Mouse (Mus musculus) forebrain, embryonic 16.5 days (tissue): Measurements from ENCODE around the gene Kctd3. TPM values are rescaled to one million over a fixed set of nuclear protein-coding genes. Genes with fewer than 3 reads are reported as not detected.

Experiments used
- ATAC-seq: fragments of 200-750 bp; cut with Nextera tagmentation; 2 replicates; pipeline ENCODE4 v1.8.0; 2017; ENCODE audit warnings: mild to moderate bottlenecking, moderate library complexity
- H3K27ac ChIP-seq: fragments of 300-500 bp; sonication (generic); 2 replicates; pipeline ENCODE4 v1.5.1; 2014; ENCODE audit warnings: low read length, control low read depth
- H3K27me3 ChIP-seq: fragments of 300-500 bp; sonication (generic); replicated peaks from 2 replicates; pipeline ENCODE4 v1.6.1; 2014; ENCODE audit warnings: low read length; ENCODE audit not compliant: control insufficient read depth, insufficient read depth
- H3K36me3 ChIP-seq: fragments of 300-500 bp; sonication (generic); 2 replicates; pipeline ENCODE4 v1.6.1; 2014; ENCODE audit not compliant: control insufficient read depth, insufficient read depth
- H3K4me1 ChIP-seq: fragments of 300-500 bp; sonication (generic); replicated peaks from 2 replicates; pipeline ENCODE4 v1.6.1; 2014; ENCODE audit warnings: low read length; ENCODE audit not compliant: control insufficient read depth, insufficient read depth
- H3K4me2 ChIP-seq: fragments of 300-500 bp; sonication (generic); 2 replicates; pipeline ENCODE4 v1.6.1; 2014; ENCODE audit warnings: mild to moderate bottlenecking, low read length, control low read depth
- H3K4me3 ChIP-seq: fragments of 300-500 bp; sonication (generic); replicated peaks from 2 replicates; pipeline ENCODE4 v1.5.1; 2014; ENCODE audit warnings: mild to moderate bottlenecking, low read length, control low read depth
- H3K9ac ChIP-seq: fragments of 300-500 bp; sonication (generic); replicated peaks from 2 replicates; pipeline ENCODE4 v1.6.1; 2014; ENCODE audit warnings: low read depth, low read length, control low read depth
- H3K9me3 ChIP-seq: fragments of 300-500 bp; sonication (generic); 2 replicates; pipeline ENCODE4 v1.6.1; 2016; ENCODE audit warnings: low read length; ENCODE audit not compliant: control insufficient read depth
- WGBS: fragments of 180-500 bp; shearing (Covaris S2); extraction: QIAGEN DNeasy Blood & Tissue Kit; methylation state at CpG from one replicate; pipeline ENCODE4 v1.1.7; 2014; 5-methylcytosine and 5-hydroxymethylcytosine counted together
- polyA plus RNA-seq: library from polyadenylated mRNA; unstranded; fragments of >200 nt; fragmentation: Nextera tagmentation; extraction: Ambion mirVana; gene quantifications from 2 replicates; pipeline ENCODE4 v1.2.1, GENCODE M21; 2015

Kctd3 gene
- polyA plus RNA-seq, 1 experiment from 2014 or later, result 46.7 TPM

- Histone ChIP-seq H3K9me3 (no peaks in the 10 kb centered on the region), H3K9ac (no peak overlapping the region), H3K27me3 (no peaks in the 10 kb centered on the region), H3K4me1 (peaks cover 20% of the 10 kb centered on the region), H3K36me3 (peaks cover 6% of the 10 kb centered on the region), H3K4me3 (no peak overlapping the region), H3K4me2 (no peak overlapping the region), H3K27ac (no peak overlapping the region)
- ATAC-seq, result no peak
- 94% methylated on average over 12 of the region's 12 CpGs for WGBS
These were observed 5.8 kb downstream of the Kctd3 start for GRCm38 (mm10) chr1:189001815-189002214.

- 93% methylated on average over 10 of the region's 10 CpGs for WGBS
- Histone ChIP-seq H3K4me1 (peaks cover 6% of the 10 kb centered on the region), H3K36me3 (peaks cover 18% of the 10 kb centered on the region)
These were observed 7.7 kb downstream of the Kctd3 start for GRCm38 (mm10) chr1:188999981-189000380.

GRCm38 (mm10) chr1:188997921-188998320, 9.7 kb downstream of the Kctd3 start:
- no peaks in the 10 kb centered on the region for H3K9me3 ChIP-seq
- WGBS, result 96% methylated on average over 3 of the region's 3 CpGs
- peaks cover 18% of the 10 kb centered on the region for H3K36me3 ChIP-seq

More at GRCm38 (mm10) chr1:188999981-189000380, 7.7 kb downstream of the Kctd3 start:
- H3K9me3 ChIP-seq, result no peaks in the 10 kb centered on the region
- no peak for ATAC-seq
- H3K4me3 ChIP-seq, result no peak overlapping the region
- no peak overlapping the region for H3K27ac ChIP-seq
- no peak overlapping the region for H3K9ac ChIP-seq
- no peaks in the 10 kb centered on the region for H3K27me3 ChIP-seq
- no peak overlapping the region for H3K4me2 ChIP-seq

GRCm38 (mm10) chr1:188993218-188993617, 14.4 kb downstream of the Kctd3 start:
- H3K27ac ChIP-seq, result no peak overlapping the region
- ATAC-seq, result no peak
- no peak overlapping the region for H3K9ac ChIP-seq
- no peak overlapping the region for H3K4me3 ChIP-seq
- no peak overlapping the region for H3K4me2 ChIP-seq
- WGBS, result 44% methylated on average over 4 of the region's 4 CpGs
- H3K27me3 ChIP-seq, result no peaks in the 10 kb centered on the region
- peaks cover 21% of the 10 kb centered on the region for H3K36me3 ChIP-seq
- H3K4me1 ChIP-seq, result no peaks in the 10 kb centered on the region
- no peaks in the 10 kb centered on the region for H3K9me3 ChIP-seq

More at GRCm38 (mm10) chr1:188997921-188998320, 9.7 kb downstream of the Kctd3 start:
- H3K4me1 ChIP-seq, result no peaks in the 10 kb centered on the region
- H3K4me2 ChIP-seq, result no peak overlapping the region
- H3K27me3 ChIP-seq, result no peaks in the 10 kb centered on the region
- no peak for ATAC-seq
- H3K27ac ChIP-seq, result no peak overlapping the region
- H3K9ac ChIP-seq, result no peak overlapping the region
- no peak overlapping the region for H3K4me3 ChIP-seq

- Histone ChIP-seq H3K4me3 (no peak overlapping the region), H3K4me1 (no peaks in the 10 kb centered on the region), H3K9ac (no peak overlapping the region), H3K27ac (no peak overlapping the region), H3K9me3 (no peaks in the 10 kb centered on the region), H3K4me2 (no peak overlapping the region), H3K36me3 (peaks cover 27% of the 10 kb centered on the region), H3K27me3 (no peaks in the 10 kb centered on the region)
- 29% methylated on average over 3 of the region's 3 CpGs for WGBS
- ATAC-seq, result no peak
These were observed 27.6 kb downstream of the Kctd3 start for GRCm38 (mm10) chr1:188980050-188980449.

GRCm38 (mm10) chr1:188973926-188974325, 33.7 kb downstream of the Kctd3 start:
- Histone ChIP-seq H3K9me3 (no peaks in the 10 kb centered on the region), H3K9ac (no peak overlapping the region), H3K4me1 (no peaks in the 10 kb centered on the region), H3K4me3 (no peak overlapping the region), H3K36me3 (peaks cover 31% of the 10 kb centered on the region), H3K27me3 (no peaks in the 10 kb centered on the region), H3K27ac (no peak overlapping the region), H3K4me2 (no peak overlapping the region)
- ATAC-seq, result no peak
- 94% methylated on average over 16 of the region's 16 CpGs for WGBS

- 89% methylated on average over 6 of the region's 6 CpGs for WGBS
- H3K36me3 ChIP-seq, result peaks cover 30% of the 10 kb centered on the region
- H3K27me3 ChIP-seq, result no peaks in the 10 kb centered on the region
- H3K9me3 ChIP-seq, result no peaks in the 10 kb centered on the region
- no peak overlapping the region for H3K4me2 ChIP-seq
- no peaks in the 10 kb centered on the region for H3K4me1 ChIP-seq
- no peak overlapping the region for H3K27ac ChIP-seq
- no peak overlapping the region for H3K9ac ChIP-seq
- no peak overlapping the region for H3K4me3 ChIP-seq
- ATAC-seq, result no peak
These were observed 34.6 kb downstream of the Kctd3 start for GRCm38 (mm10) chr1:188973078-188973477.

- H3K27ac ChIP-seq, result no peak overlapping the region
- peaks cover 5% of the 10 kb centered on the region; the same call in 1 of the 2 replicates for H3K4me1 ChIP-seq
- no peak for ATAC-seq
- no peak overlapping the region for H3K4me2 ChIP-seq
- WGBS, result 87% methylated on average over 4 of the region's 4 CpGs
- no peaks in the 10 kb centered on the region for H3K9me3 ChIP-seq
- no peak overlapping the region for H3K4me3 ChIP-seq
- no peak overlapping the region for H3K9ac ChIP-seq
- no peaks in the 10 kb centered on the region for H3K27me3 ChIP-seq
- H3K36me3 ChIP-seq, result no peaks in the 10 kb centered on the region
These were observed 55.1 kb downstream of the Kctd3 start for GRCm38 (mm10) chr1:188952501-188952900.

- Histone ChIP-seq H3K36me3 (no peaks in the 10 kb centered on the region), H3K9ac (no peak overlapping the region), H3K4me3 (no peak overlapping the region), H3K4me1 (peaks cover 5% of the 10 kb centered on the region; the same call in 1 of the 2 replicates), H3K27me3 (no peaks in the 10 kb centered on the region), H3K27ac (no peak overlapping the region), H3K4me2 (no peak overlapping the region), H3K9me3 (no peaks in the 10 kb centered on the region)
- WGBS, result 92% methylated on average over 6 of the region's 6 CpGs
- no peak for ATAC-seq
These were observed 56.5 kb downstream of the Kctd3 start for GRCm38 (mm10) chr1:188951091-188951490.

GRCm38 (mm10) chr1:188948276-188948675, 59.4 kb downstream of the Kctd3 start:
- H3K4me3 ChIP-seq, result no peak overlapping the region
- H3K36me3 ChIP-seq, result no peaks in the 10 kb centered on the region
- no peak overlapping the region for H3K27ac ChIP-seq
- H3K4me1 ChIP-seq, result peaks cover 5% of the 10 kb centered on the region; the same call in 1 of the 2 replicates
- ATAC-seq, result peak; percentile 68
- WGBS, result 36% methylated on average over 9 of the region's 9 CpGs
- no peak overlapping the region for H3K9ac ChIP-seq
- H3K9me3 ChIP-seq, result no peaks in the 10 kb centered on the region
- no peak overlapping the region for H3K4me2 ChIP-seq
- no peaks in the 10 kb centered on the region for H3K27me3 ChIP-seq
